Mouse (Mus musculus) midbrain, postnatal 0 days (tissue): ENCODE data around the gene Abcc8. TPM values are rescaled to one million over a fixed set of nuclear protein-coding genes. Genes with fewer than 3 reads are reported as not detected.
A peak's percentile ranks its signal among the peaks of the same experiment; 100 is the strongest.

Source experiments
- ATAC-seq: fragments of 200-750 bp; cut with Nextera tagmentation; 2 replicates; pipeline ENCODE4 v1.8.0; 2017; ENCODE audit warnings: moderate number of reproducible peaks, mild to moderate bottlenecking, moderate TSS enrichment, moderate library complexity; ENCODE audit not compliant: low FRiP score
- DNase-seq: peaks from one replicate; pipeline ENCODE4 v3.0.0-alpha.2; 2015; ENCODE audit warnings: low spot score
- H3K27ac ChIP-seq: fragments of 300-500 bp; sonication (generic); 2 replicates; pipeline ENCODE4 v1.5.1; 2014; ENCODE audit warnings: low read depth, mild to moderate bottlenecking, low read length, mixed read lengths
- H3K27me3 ChIP-seq: fragments of 300-500 bp; sonication (generic); 2 replicates; pipeline ENCODE4 v1.6.1; 2014; ENCODE audit warnings: low read length, control low read depth, mixed read lengths; ENCODE audit not compliant: insufficient read depth
- H3K36me3 ChIP-seq: fragments of 300-500 bp; sonication (generic); 2 replicates; pipeline ENCODE4 v1.6.1; 2014; ENCODE audit warnings: low read length, control low read depth, mixed read lengths; ENCODE audit not compliant: insufficient read depth
- H3K4me1 ChIP-seq: fragments of 300-500 bp; sonication (generic); 2 replicates; pipeline ENCODE4 v1.6.1; 2014; ENCODE audit warnings: mild to moderate bottlenecking, control low read depth, antibody characterized with exemption, low read length, mixed read lengths; ENCODE audit not compliant: insufficient read depth
- H3K4me2 ChIP-seq: fragments of 300-500 bp; sonication (generic); 2 replicates; pipeline ENCODE4 v1.6.1; 2014; ENCODE audit warnings: low read depth, mild to moderate bottlenecking, low read length, mixed read lengths; ENCODE audit not compliant: poor library complexity, severe bottlenecking
- H3K4me3 ChIP-seq: fragments of 300-500 bp; sonication (generic); 2 replicates; pipeline ENCODE4 v1.5.1; 2014; ENCODE audit warnings: low read depth, mild to moderate bottlenecking, low read length, moderate library complexity
- H3K9ac ChIP-seq: fragments of 300-500 bp; sonication (generic); replicated peaks from 2 replicates; pipeline ENCODE4 v1.6.1; 2014; ENCODE audit warnings: mild to moderate bottlenecking, low read length, moderate library complexity, mixed read lengths; ENCODE audit not compliant: poor library complexity, severe bottlenecking
- H3K9me3 ChIP-seq: fragments of 300-500 bp; sonication (generic); 2 replicates; pipeline ENCODE4 v1.6.1; 2016; ENCODE audit warnings: low read length, control low read depth
- CTCF ChIP-seq: IDR thresholded peaks from 2 replicates; pipeline ENCODE4 v1.5.1; 2016; ENCODE audit warnings: antibody characterized with exemption, mild to moderate bottlenecking
- WGBS: fragments of 180-500 bp; shearing (Covaris S2); extraction: QIAGEN DNeasy Blood & Tissue Kit; methylation state at CpG from one replicate; pipeline ENCODE4 v1.1.7; 2014; 5-methylcytosine and 5-hydroxymethylcytosine counted together
- polyA plus RNA-seq: library from polyadenylated mRNA; unstranded; fragments of >200 nt; fragmentation: Nextera tagmentation; extraction: Ambion mirVana; gene quantifications from 2 replicates; pipeline ENCODE4 v1.2.1, GENCODE M21; 2015
- total RNA-seq: library from RNA; depleted of rRNA; stranded (reverse); fragments of >200 nt; gene quantifications from 2 replicates; pipeline ENCODE4 v1.2.3, GENCODE M21; 2014

The Abcc8 gene
- total and polyA plus RNA-seq, 2 experiments from 2014 or later = 9.6 to 18.7 TPM

GRCm38 (mm10) chr7:46098221-46098918 is 81.5 kb downstream of the Abcc8 start:
- 0 out of 2 replicates have a peak overlapping the region, but pooled peaks have one; percentile 6 for H3K4me2 ChIP-seq
- 86% methylated on average over 19 of the region's 19 CpGs for WGBS
- no peaks in the 10 kb centered on the region; the same call in 1 of the 2 replicates for H3K27me3 ChIP-seq
- no peak overlapping the region for H3K4me3 ChIP-seq
- no peak for TF ChIP-seq CTCF
- H3K9ac ChIP-seq = peak overlapping the region; percentile 24; the same call in 1 of the 2 replicates
- no peak for DNase-seq
- ATAC-seq = no peak
- no peak overlapping the region for H3K27ac ChIP-seq
- H3K4me1 ChIP-seq = no peaks in the 10 kb centered on the region; the same call in 1 of the 2 replicates
- no peaks in the 10 kb centered on the region for H3K9me3 ChIP-seq
- peaks cover 3% of the 10 kb centered on the region; the same call in 1 of the 2 replicates for H3K36me3 ChIP-seq

GRCm38 (mm10) chr7:46097319-46097783 is 82.5 kb downstream of the Abcc8 start:
- H3K36me3 ChIP-seq = peaks cover 3% of the 10 kb centered on the region; the same call in 1 of the 2 replicates
- H3K4me1 ChIP-seq = no peaks in the 10 kb centered on the region; the same call in 1 of the 2 replicates
- DNase-seq (no peak), ATAC-seq (no peak)
- no peak overlapping the region for H3K4me3 ChIP-seq
- H3K27me3 ChIP-seq = no peaks in the 10 kb centered on the region; the same call in 1 of the 2 replicates
- peak overlapping the region; percentile 16; the same call in 1 of the 2 replicates for H3K4me2 ChIP-seq
- whole genome bisulfite sequencing = 56% methylated on average over 4 of the region's 4 CpGs
- H3K9me3 ChIP-seq = no peaks in the 10 kb centered on the region
- H3K27ac ChIP-seq = no peak overlapping the region
- no peak overlapping the region; the same call in 1 of the 2 replicates for H3K9ac ChIP-seq
- TF ChIP-seq CTCF = no peak

- H3K9ac ChIP-seq = no peak overlapping the region
- peak; percentile 35; the same call in 1 of the 2 replicates for ATAC-seq
- H3K9me3 ChIP-seq = no peaks in the 10 kb centered on the region
- H3K4me1 ChIP-seq = no peaks in the 10 kb centered on the region; the same call in 1 of the 2 replicates
- no peak overlapping the region for H3K27ac ChIP-seq
- H3K4me2 ChIP-seq = no peak overlapping the region
- no peaks in the 10 kb centered on the region; the same call in 1 of the 2 replicates for H3K27me3 ChIP-seq
- peaks cover 3% of the 10 kb centered on the region; the same call in 1 of the 2 replicates for H3K36me3 ChIP-seq
- peak; percentile 97 for TF ChIP-seq CTCF
- 0% methylated on average over 4 of the region's 4 CpGs for WGBS
- H3K4me3 ChIP-seq = no peak overlapping the region
- DNase-seq = peak; percentile 89
These were observed 83.7 kb downstream of the Abcc8 start for GRCm38 (mm10) chr7:46096136-46096535.

GRCm38 (mm10) chr7:46092803-46093202 is 87.0 kb downstream of the Abcc8 start:
- Histone ChIP-seq H3K36me3 (no peaks in the 10 kb centered on the region), H3K27me3 (no peaks in the 10 kb centered on the region; the same call in 1 of the 2 replicates), H3K4me3 (no peak overlapping the region), H3K4me2 (no peak overlapping the region), H3K9me3 (no peaks in the 10 kb centered on the region), H3K4me1 (no peaks in the 10 kb centered on the region; the same call in 1 of the 2 replicates), H3K9ac (no peak overlapping the region), H3K27ac (no peak overlapping the region)
- TF ChIP-seq CTCF = no peak
- ATAC-seq = no peak
- DNase-seq = no peak
- 6% methylated on average over 8 of the region's 8 CpGs for WGBS

- no peak for TF ChIP-seq CTCF
- 92% methylated on average over 6 of the region's 6 CpGs for WGBS
- Histone ChIP-seq H3K4me2 (no peak overlapping the region), H3K4me3 (no peak overlapping the region), H3K27me3 (no peaks in the 10 kb centered on the region), H3K27ac (no peak overlapping the region), H3K4me1 (no peaks in the 10 kb centered on the region), H3K36me3 (peaks cover 17% of the 10 kb centered on the region), H3K9ac (no peak overlapping the region), H3K9me3 (no peaks in the 10 kb centered on the region)
- ATAC-seq (no peak), DNase-seq (no peak)
These were observed 91.6 kb downstream of the Abcc8 start for GRCm38 (mm10) chr7:46088241-46088640.

- no peak for TF ChIP-seq CTCF
- Histone ChIP-seq H3K4me3 (no peak overlapping the region), H3K4me2 (no peak overlapping the region), H3K4me1 (no peaks in the 10 kb centered on the region), H3K9me3 (no peaks in the 10 kb centered on the region), H3K9ac (no peak overlapping the region), H3K36me3 (peaks cover 35% of the 10 kb centered on the region), H3K27ac (no peak overlapping the region), H3K27me3 (no peaks in the 10 kb centered on the region)
- 90% methylated on average over 6 of the region's 6 CpGs for WGBS
- DNase-seq = no peak
- no peak for ATAC-seq
These were observed 93.5 kb downstream of the Abcc8 start for GRCm38 (mm10) chr7:46086378-46086777.
